Mouse (Mus musculus) intestine, postnatal 0 days (tissue): ENCODE data around the gene Dhcr24. TPM values are rescaled to one million over a fixed set of nuclear protein-coding genes. Genes with fewer than 3 reads are reported as not detected.
A peak's percentile ranks its signal among the peaks of the same experiment; 100 is the strongest.

Source experiments
- ATAC-seq: fragments of 200-750 bp; cut with Nextera tagmentation; 2 replicates; pipeline ENCODE4 v1.8.0; 2017; ENCODE audit warnings: mild to moderate bottlenecking, moderate TSS enrichment, moderate library complexity
- H3K27ac ChIP-seq: fragments of 300-500 bp; sonication (generic); 2 replicates; pipeline ENCODE4 v1.5.1; 2014; ENCODE audit warnings: mild to moderate bottlenecking, low read depth, low read length, moderate library complexity
- H3K27me3 ChIP-seq: fragments of 300-500 bp; sonication (generic); replicated peaks from 2 replicates; pipeline ENCODE4 v1.6.1; 2014; ENCODE audit warnings: low read length, mixed read lengths; ENCODE audit not compliant: control insufficient read depth, insufficient read depth
- H3K36me3 ChIP-seq: fragments of 300-500 bp; sonication (generic); 2 replicates; pipeline ENCODE4 v1.6.1; 2014; ENCODE audit warnings: mild to moderate bottlenecking, moderate library complexity; ENCODE audit not compliant: control insufficient read depth, insufficient read depth
- H3K4me1 ChIP-seq: fragments of 300-500 bp; sonication (generic); replicated peaks from 2 replicates; pipeline ENCODE4 v1.6.1; 2014; ENCODE audit warnings: antibody characterized with exemption, low read length, mixed read lengths; ENCODE audit not compliant: control insufficient read depth, insufficient read depth
- H3K4me2 ChIP-seq: fragments of 300-500 bp; sonication (generic); replicated peaks from 2 replicates; pipeline ENCODE4 v1.6.1; 2014; ENCODE audit warnings: low read depth, mild to moderate bottlenecking, moderate library complexity
- H3K4me3 ChIP-seq: fragments of 300-500 bp; sonication (generic); 2 replicates; pipeline ENCODE4 v1.5.1; 2014; ENCODE audit warnings: low read depth, low read length
- H3K9ac ChIP-seq: fragments of 300-500 bp; sonication (generic); 2 replicates; pipeline ENCODE4 v1.6.1; 2014; ENCODE audit warnings: mild to moderate bottlenecking, low read depth, low read length
- H3K9me3 ChIP-seq: fragments of 300-500 bp; sonication (generic); 2 replicates; pipeline ENCODE4 v1.6.1; 2016; ENCODE audit warnings: mixed run types; ENCODE audit not compliant: control insufficient read depth
- CTCF ChIP-seq: sonication (generic); IDR thresholded peaks from 2 replicates; pipeline ENCODE4 v1.5.1; 2016; ENCODE audit warnings: low read depth, mild to moderate bottlenecking, control low read depth, antibody characterized with exemption, moderate library complexity
- WGBS: fragments of 180-500 bp; shearing (Covaris S2); extraction: QIAGEN DNeasy Blood & Tissue Kit; methylation state at CpG from one replicate; pipeline ENCODE4 v1.1.7; 2014; 5-methylcytosine and 5-hydroxymethylcytosine counted together
- polyA plus RNA-seq: library from polyadenylated mRNA; unstranded; fragments of >200 nt; fragmentation: Nextera tagmentation; extraction: Ambion mirVana; gene quantifications from 2 replicates; pipeline ENCODE4 v1.2.1, GENCODE M21; 2015

Dhcr24 gene
- polyA plus RNA-seq, 1 experiment from 2014 or later = 6.5 TPM

- 74% methylated on average over 15 of the region's 15 CpGs for WGBS
Measured at GRCm38 (mm10) chr4:106581865-106582204, 21.0 kb downstream of the Dhcr24 start.

DNA sequence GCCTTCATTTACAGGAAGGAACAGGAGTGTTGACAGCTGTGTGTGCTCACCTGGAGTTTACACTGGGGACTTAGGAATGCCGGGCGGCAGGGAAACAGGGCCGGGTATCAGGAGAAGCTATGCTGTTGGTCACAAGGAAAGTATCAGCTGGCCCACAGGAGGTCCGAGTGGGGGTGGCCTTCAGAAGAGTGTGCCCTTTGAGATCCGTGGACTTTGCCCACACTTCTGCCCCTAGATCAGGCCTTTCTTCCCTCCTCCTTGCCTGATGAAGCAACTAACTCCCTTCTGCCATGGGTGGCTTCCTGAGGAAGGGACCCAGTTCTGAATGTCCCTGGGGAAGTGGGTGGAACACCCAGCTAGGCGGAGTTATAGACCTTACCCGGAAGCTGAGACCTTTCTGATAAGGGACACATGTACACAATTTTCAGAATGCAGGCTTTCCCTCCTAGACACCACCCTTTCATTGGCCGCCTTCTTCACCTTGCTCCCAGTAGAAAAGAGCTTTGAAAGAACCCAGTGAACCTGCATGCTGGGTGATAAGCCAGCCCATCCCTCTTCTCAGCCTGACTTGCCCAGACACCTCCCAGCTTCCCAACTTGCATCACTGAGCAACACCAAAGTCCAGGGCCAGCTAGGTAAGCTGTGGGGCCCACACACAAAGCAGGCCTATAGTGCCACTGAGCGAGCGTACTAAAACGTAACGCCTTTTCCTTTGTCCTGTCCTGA is 21.8 kb downstream of the Dhcr24 start:
- H3K9ac ChIP-seq = no peak overlapping the region
- peak; percentile 94 for ATAC-seq
- H3K27ac ChIP-seq = peak overlapping the region; percentile 89
- H3K4me3 ChIP-seq = no peak overlapping the region
- H3K36me3 ChIP-seq = peaks cover 77% of the 10 kb centered on the region
- WGBS = 38% methylated on average over 12 of the region's 12 CpGs
- no peaks in the 10 kb centered on the region for H3K27me3 ChIP-seq
- TF ChIP-seq CTCF = peak; percentile 55
- H3K4me2 ChIP-seq = peak overlapping the region; percentile 48
- no peaks in the 10 kb centered on the region for H3K9me3 ChIP-seq
- H3K4me1 ChIP-seq = no peaks in the 10 kb centered on the region

More at GRCm38 (mm10) chr4:106581865-106582204, 21.0 kb downstream of the Dhcr24 start:
- H3K36me3 ChIP-seq = peaks cover 77% of the 10 kb centered on the region
- H3K27me3 ChIP-seq = no peaks in the 10 kb centered on the region
- no peaks in the 10 kb centered on the region for H3K4me1 ChIP-seq
- peak overlapping the region; percentile 89 for H3K27ac ChIP-seq
- ATAC-seq = no peak
- no peak for TF ChIP-seq CTCF
- H3K4me3 ChIP-seq = no peak overlapping the region
- H3K4me2 ChIP-seq = peak overlapping the region; percentile 48
- H3K9me3 ChIP-seq = no peaks in the 10 kb centered on the region
- H3K9ac ChIP-seq = no peak overlapping the region

DNA sequence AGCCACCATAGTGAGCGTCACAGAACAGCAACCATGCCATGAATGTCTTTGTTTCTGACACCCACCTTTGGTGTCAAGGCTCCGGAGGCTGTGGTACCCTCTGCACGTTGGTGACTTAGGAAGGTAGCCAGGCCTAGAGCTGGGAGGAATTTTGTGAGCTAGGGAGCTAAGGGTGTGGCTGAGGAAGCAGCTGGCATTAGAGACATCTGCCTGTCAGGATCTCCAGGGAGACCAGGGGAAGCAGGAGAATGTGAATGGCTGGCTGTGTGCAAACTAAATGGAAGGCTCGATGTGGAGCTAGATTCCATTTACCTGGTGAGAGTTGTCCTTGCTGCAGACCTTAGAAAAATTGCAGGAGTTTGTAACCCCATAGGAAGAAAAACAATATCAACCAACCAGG is 23.8 kb downstream of the Dhcr24 start:
- peaks cover 77% of the 10 kb centered on the region for H3K36me3 ChIP-seq

GRCm38 (mm10) chr4:106587075-106587474 is 26.2 kb downstream of the Dhcr24 start:
- ATAC-seq = no peak
- 77% methylated on average over 6 of the region's 6 CpGs for WGBS

More for the DNA sequence above, 23.8 kb downstream of the Dhcr24 start:
- ATAC-seq = no peak
- Histone ChIP-seq H3K4me1 (no peaks in the 10 kb centered on the region), H3K4me3 (no peak overlapping the region), H3K27me3 (no peaks in the 10 kb centered on the region), H3K4me2 (no peak overlapping the region), H3K9me3 (no peaks in the 10 kb centered on the region), H3K27ac (no peak overlapping the region), H3K9ac (no peak overlapping the region)
- WGBS = 85% methylated on average over 4 of the region's 4 CpGs
- no peak for TF ChIP-seq CTCF

GRCm38 (mm10) chr4:106590142-106590541 is 29.3 kb downstream of the Dhcr24 start:
- Histone ChIP-seq H3K9me3 (no peaks in the 10 kb centered on the region), H3K4me2 (no peak overlapping the region), H3K27ac (no peak overlapping the region; the same call in 1 of the 2 replicates), H3K27me3 (no peaks in the 10 kb centered on the region), H3K9ac (no peak overlapping the region), H3K4me3 (no peak overlapping the region), H3K36me3 (peaks cover 43% of the 10 kb centered on the region), H3K4me1 (no peaks in the 10 kb centered on the region)
- TF ChIP-seq CTCF = no peak
- 53% methylated on average over 9 of the region's 9 CpGs for WGBS
- ATAC-seq = peak; percentile 35

More at GRCm38 (mm10) chr4:106587075-106587474, 26.2 kb downstream of the Dhcr24 start:
- Histone ChIP-seq H3K27ac (no peak overlapping the region), H3K4me1 (no peaks in the 10 kb centered on the region), H3K27me3 (no peaks in the 10 kb centered on the region), H3K9me3 (no peaks in the 10 kb centered on the region), H3K36me3 (peaks cover 63% of the 10 kb centered on the region), H3K4me3 (no peak overlapping the region), H3K4me2 (no peak overlapping the region), H3K9ac (no peak overlapping the region)
- TF ChIP-seq CTCF = no peak

DNA sequence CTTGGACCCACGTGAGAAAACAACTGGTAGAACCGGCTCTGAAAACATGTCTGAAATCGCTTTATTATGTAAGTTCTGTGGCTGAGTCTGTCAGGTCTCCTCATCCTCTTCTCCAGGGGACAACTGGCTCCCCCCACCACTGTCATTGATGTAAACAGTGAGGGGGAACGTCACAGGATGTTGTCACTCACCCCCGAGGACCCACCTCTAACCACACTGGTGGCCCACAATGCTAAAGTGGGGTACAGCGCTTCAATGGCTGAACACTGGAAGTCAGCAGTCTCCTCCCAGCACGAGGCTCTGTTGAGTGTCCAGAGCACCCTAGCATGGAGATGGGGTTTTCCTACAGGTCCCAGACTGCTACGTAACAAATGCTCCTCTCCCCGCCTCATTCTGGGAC is 30.0 kb downstream of the Dhcr24 start:
- 78% methylated on average over 9 of the region's 9 CpGs for WGBS
- H3K9ac ChIP-seq = no peak overlapping the region
- peaks cover 36% of the 10 kb centered on the region for H3K36me3 ChIP-seq
- H3K4me3 ChIP-seq = no peak overlapping the region
- no peaks in the 10 kb centered on the region for H3K9me3 ChIP-seq
- no peak for ATAC-seq
- no peak overlapping the region for H3K27ac ChIP-seq
- H3K4me1 ChIP-seq = no peaks in the 10 kb centered on the region
- H3K27me3 ChIP-seq = no peaks in the 10 kb centered on the region
- no peak for TF ChIP-seq CTCF
- H3K4me2 ChIP-seq = no peak overlapping the region

DNA sequence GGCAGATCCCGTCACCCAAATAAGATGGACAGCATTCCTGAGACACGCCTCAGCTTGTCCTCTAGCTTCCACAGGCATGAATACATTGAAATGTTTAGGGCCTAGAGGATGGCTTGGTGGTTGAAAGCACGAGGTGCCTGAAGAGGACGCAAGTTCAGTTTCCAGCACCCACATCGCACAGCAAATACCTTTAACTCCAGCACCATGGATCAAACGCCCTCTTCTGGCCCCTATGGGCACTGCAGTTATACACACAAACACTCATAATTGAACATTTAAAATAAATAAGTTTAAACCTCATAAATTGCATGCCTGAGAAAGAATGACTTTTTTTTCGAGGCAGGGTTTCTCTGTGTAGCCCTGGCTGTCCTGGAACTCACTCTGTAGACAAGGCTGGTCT is 32.8 kb downstream of the Dhcr24 start:
- H3K36me3 ChIP-seq = peaks cover 8% of the 10 kb centered on the region; the same call in 1 of the 2 replicates
- no peaks in the 10 kb centered on the region for H3K4me1 ChIP-seq
- no peaks in the 10 kb centered on the region for H3K27me3 ChIP-seq
- no peak for ATAC-seq
- TF ChIP-seq CTCF = peak; percentile 53
- WGBS = 62% methylated on average over 7 of the region's 7 CpGs
- H3K9me3 ChIP-seq = no peaks in the 10 kb centered on the region
- no peak overlapping the region for H3K9ac ChIP-seq
- no peak overlapping the region for H3K27ac ChIP-seq
- no peak overlapping the region for H3K4me2 ChIP-seq
- H3K4me3 ChIP-seq = no peak overlapping the region
